Mouse (Mus musculus): ENCODE data around the gene Esrrg. TPM values are rescaled to one million over a fixed set of nuclear protein-coding genes. Genes with fewer than 3 reads are reported as not detected.

Esrrg gene
- polyA plus RNA-seq, 1 experiment: 0.54 TPM

GRCm38 (mm10) chr1:188047148-188047547 is 438.6 kb downstream of the Esrrg start:
- H3K4me1 ChIP-seq (ENCODE audit: control insufficient read depth, insufficient read depth, low read length): no peaks in the 10 kb centered on the region
- H3K27ac ChIP-seq (ENCODE audit: insufficient read depth, low read length): no peak overlapping the region
- no peak overlapping the region for H3K4me3 ChIP-seq (ENCODE audit: insufficient read depth, low read length)
- TF ChIP-seq CTCF (IDR thresholded peaks at IDR 0.05; ENCODE audit: borderline replicate concordance, insufficient read depth, low read length) (no peak), POLR2A (IDR thresholded peaks at IDR 0.05; ENCODE audit: low read depth, low read length) (no peak)

- Histone ChIP-seq H3K4me1 (ENCODE audit: control insufficient read depth, insufficient read depth, low read length) (peaks cover 11% of the 10 kb centered on the region), H3K27ac (ENCODE audit: insufficient read depth, low read length) (0 out of 2 replicates have a peak overlapping the region, but pooled peaks have one; percentile 31), H3K4me3 (ENCODE audit: insufficient read depth, low read length) (no peak overlapping the region)
- TF ChIP-seq POLR2A (IDR thresholded peaks at IDR 0.05; ENCODE audit: low read depth, low read length) (no peak), CTCF (IDR thresholded peaks at IDR 0.05; ENCODE audit: borderline replicate concordance, insufficient read depth, low read length) (no peak)
Observed at GRCm38 (mm10) chr1:188055888-188056287, 447.3 kb downstream of the Esrrg start.

GRCm38 (mm10) chr1:188057892-188058291 is 449.3 kb downstream of the Esrrg start:
- H3K4me1 ChIP-seq (ENCODE audit: control insufficient read depth, insufficient read depth, low read length): peaks cover 11% of the 10 kb centered on the region
- no peak for TF ChIP-seq CTCF (IDR thresholded peaks at IDR 0.05; ENCODE audit: borderline replicate concordance, insufficient read depth, low read length)
- no peak overlapping the region for H3K27ac ChIP-seq (ENCODE audit: insufficient read depth, low read length)
- H3K4me3 ChIP-seq (ENCODE audit: insufficient read depth, low read length): no peak overlapping the region

GRCm38 (mm10) chr1:188059006-188059405 is 450.4 kb downstream of the Esrrg start:
- TF ChIP-seq CTCF (IDR thresholded peaks at IDR 0.05; ENCODE audit: borderline replicate concordance, insufficient read depth, low read length): no peak
- Histone ChIP-seq H3K4me1 (ENCODE audit: control insufficient read depth, insufficient read depth, low read length) (peaks cover 11% of the 10 kb centered on the region), H3K27ac (ENCODE audit: insufficient read depth, low read length) (no peak overlapping the region), H3K4me3 (ENCODE audit: insufficient read depth, low read length) (no peak overlapping the region)

GRCm38 (mm10) chr1:188060493-188060892 is 451.9 kb downstream of the Esrrg start:
- TF ChIP-seq CTCF (IDR thresholded peaks at IDR 0.05; ENCODE audit: borderline replicate concordance, insufficient read depth, low read length) (no peak), POLR2A (IDR thresholded peaks at IDR 0.05; ENCODE audit: low read depth, low read length) (no peak)
- H3K4me1 ChIP-seq (ENCODE audit: control insufficient read depth, insufficient read depth, low read length): peaks cover 11% of the 10 kb centered on the region
- no peak overlapping the region for H3K4me3 ChIP-seq (ENCODE audit: insufficient read depth, low read length)
- H3K27ac ChIP-seq (ENCODE audit: insufficient read depth, low read length): no peak overlapping the region

GRCm38 (mm10) chr1:188068833-188069232 is 460.2 kb downstream of the Esrrg start:
- Histone ChIP-seq H3K27ac (ENCODE audit: insufficient read depth, low read length) (no peak overlapping the region), H3K4me1 (ENCODE audit: control insufficient read depth, insufficient read depth, low read length) (no peaks in the 10 kb centered on the region), H3K4me3 (ENCODE audit: insufficient read depth, low read length) (no peak overlapping the region)
- TF ChIP-seq POLR2A (IDR thresholded peaks at IDR 0.05; ENCODE audit: low read depth, low read length) (no peak), CTCF (IDR thresholded peaks at IDR 0.05; ENCODE audit: borderline replicate concordance, insufficient read depth, low read length) (no peak)

GRCm38 (mm10) chr1:188069849-188070248 is 461.3 kb downstream of the Esrrg start:
- Histone ChIP-seq H3K4me1 (ENCODE audit: control insufficient read depth, insufficient read depth, low read length) (no peaks in the 10 kb centered on the region), H3K4me3 (ENCODE audit: insufficient read depth, low read length) (no peak overlapping the region), H3K27ac (ENCODE audit: insufficient read depth, low read length) (no peak overlapping the region)
- TF ChIP-seq CTCF (IDR thresholded peaks at IDR 0.05; ENCODE audit: borderline replicate concordance, insufficient read depth, low read length) (no peak), POLR2A (IDR thresholded peaks at IDR 0.05; ENCODE audit: low read depth, low read length) (no peak)

GRCm38 (mm10) chr1:188077561-188078195 is 469.1 kb downstream of the Esrrg start:
- no peaks in the 10 kb centered on the region for H3K4me1 ChIP-seq (ENCODE audit: control insufficient read depth, insufficient read depth, low read length)
- H3K4me3 ChIP-seq (ENCODE audit: insufficient read depth, low read length): no peak overlapping the region
- TF ChIP-seq POLR2A (IDR thresholded peaks at IDR 0.05; ENCODE audit: low read depth, low read length) (no peak), CTCF (IDR thresholded peaks at IDR 0.05; ENCODE audit: borderline replicate concordance, insufficient read depth, low read length) (no peak)
- H3K27ac ChIP-seq (ENCODE audit: insufficient read depth, low read length): no peak overlapping the region

- TF ChIP-seq CTCF (IDR thresholded peaks at IDR 0.05; ENCODE audit: borderline replicate concordance, insufficient read depth, low read length) (no peak), POLR2A (IDR thresholded peaks at IDR 0.05; ENCODE audit: low read depth, low read length) (no peak)
- Histone ChIP-seq H3K27ac (ENCODE audit: insufficient read depth, low read length) (no peak overlapping the region), H3K4me3 (ENCODE audit: insufficient read depth, low read length) (no peak overlapping the region), H3K4me1 (ENCODE audit: control insufficient read depth, insufficient read depth, low read length) (no peaks in the 10 kb centered on the region)
Observed at GRCm38 (mm10) chr1:188080261-188080875, 471.8 kb downstream of the Esrrg start.

Data from embryonic fibroblast, embryonic 13.5 days (primary cell).